Mouse (Mus musculus) lung, postnatal 36 days (tissue): Measurements from ENCODE around the gene Pxn.
"Not testable (repeated sequence)": the region's sequence is repeated elsewhere in the genome, so short reads cannot be mapped to it uniquely, and the experiment has no call there.

Experiments
- DNase-seq: peaks from one replicate; pipeline ENCODE4 v3.0.0; 2022; ENCODE audit warnings: mixed read lengths

Gene Pxn

GRCm38 (mm10) chr5:115554536-115555291 is 48.2 kb downstream of the Pxn start:
- DNase-seq: no peak

- peak; percentile 90 for DNase-seq
These were observed 49.7 kb downstream of the Pxn start for GRCm38 (mm10) chr5:115556217-115556616.

- no peak for DNase-seq
These were observed 51.8 kb downstream of the Pxn start for GRCm38 (mm10) chr5:115558182-115558794.

- DNase-seq: peak; percentile 99
These were observed 53.0 kb downstream of the Pxn start, which contains the start of gene Rplp0 for GRCm38 (mm10) chr5:115559237-115560101. Rplp0 (plus strand) TSS chr5:115559467.

GRCm38 (mm10) chr5:115560336-115560905 is 53.9 kb downstream of the Pxn start:
- DNase-seq: no peak

- DNase-seq: no peak
These were observed 57.5 kb downstream of the Pxn start for GRCm38 (mm10) chr5:115563771-115564585.

- peak; percentile 76 for DNase-seq
These were observed 58.4 kb downstream of the Pxn start, which contains the start of gene Gcn1l1 for GRCm38 (mm10) chr5:115564737-115565393. Gcn1l1 (plus strand) TSS chr5:115565254.

- no peak for DNase-seq
These were observed 58.9 kb downstream of the Pxn start for GRCm38 (mm10) chr5:115565403-115565802.

- no peak for DNase-seq
These were observed 62.2 kb downstream of the Pxn start for GRCm38 (mm10) chr5:115568681-115569080.

GRCm38 (mm10) chr5:115569308-115569707 is 62.8 kb downstream of the Pxn start:
- DNase-seq: no peak

GRCm38 (mm10) chr5:115569721-115570120 is 63.2 kb downstream of the Pxn start:
- no peak for DNase-seq

- no peak for DNase-seq
These were observed 64.6 kb downstream of the Pxn start for GRCm38 (mm10) chr5:115571086-115571485.

- peak; percentile 84 for DNase-seq
These were observed 66.4 kb downstream of the Pxn start for GRCm38 (mm10) chr5:115572679-115573535.

GRCm38 (mm10) chr5:115574992-115575391 is 68.5 kb downstream of the Pxn start:
- peak; percentile 26 for DNase-seq

- not testable (repeated sequence) for DNase-seq
These were observed 71.2 kb downstream of the Pxn start for GRCm38 (mm10) chr5:115577686-115578085.

- DNase-seq: no peak
These were observed 72.4 kb downstream of the Pxn start for GRCm38 (mm10) chr5:115578922-115579321.

GRCm38 (mm10) chr5:115579363-115579762 is 72.9 kb downstream of the Pxn start:
- no peak for DNase-seq

- no peak for DNase-seq
These were observed 73.9 kb downstream of the Pxn start for GRCm38 (mm10) chr5:115580229-115581001.

- no peak for DNase-seq
These were observed 75.2 kb downstream of the Pxn start for GRCm38 (mm10) chr5:115581662-115582061.

- DNase-seq: no peak
These were observed 79.1 kb downstream of the Pxn start for GRCm38 (mm10) chr5:115585616-115586015.
